Mouse (Mus musculus): ENCODE results near the gene F2r.

GRCm38 (mm10) chr13:95566841-95567551 is 51.3 kb downstream of the F2r start:
- TF ChIP-seq POLR2A (IDR thresholded peaks at IDR 0.05; ENCODE audit: low read depth, low read length) (no peak), CTCF (conservative IDR thresholded peaks at IDR 0.05; ENCODE audit: insufficient read depth, insufficient read length, low read depth, low read length) (no peak)

All from kidney, adult 2 months (tissue).